Mouse (Mus musculus) right cerebral cortex, postnatal 36 days (tissue): ENCODE measurements around the gene Ldah.

Experiments
- DNase-seq, 2 experiments: peaks; one replicate each; pipeline ENCODE4 v3.0.0; 2022; ENCODE audit warnings: low spot score in 2 of 2, mixed read lengths in 1 of 2

The Ldah gene

DNA sequence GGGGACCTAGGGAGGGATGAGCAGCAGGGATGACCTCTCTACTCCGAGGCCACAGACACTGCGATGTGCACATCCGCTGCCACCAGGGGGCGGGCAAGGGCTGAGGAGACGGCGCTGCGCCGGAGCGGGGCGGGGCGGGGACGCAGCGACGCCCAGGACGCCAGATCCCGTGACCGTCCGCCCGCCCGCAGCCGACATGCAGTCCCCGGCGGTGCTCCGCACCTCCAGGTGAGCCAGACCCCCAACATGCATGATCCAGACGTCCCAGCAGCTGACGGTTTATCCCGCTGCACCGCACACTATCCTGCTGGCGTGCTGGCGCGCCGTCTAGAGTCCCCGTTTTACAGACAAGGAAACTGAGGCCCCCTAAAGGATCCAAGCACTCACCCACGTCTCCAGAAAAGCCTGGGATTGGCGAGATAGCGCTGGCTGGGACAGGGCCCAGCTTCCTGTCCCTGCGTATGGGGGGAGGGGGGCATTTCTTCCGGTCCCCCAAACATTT is 105.4 kb downstream of the Ldah start, which contains the start of gene Hs1bp3:
TSS of gene Hs1bp3 (plus strand) at position 163 of the 502 bp plus-strand sequence.
- peak; percentile 68 to 77 for DNase-seq

DNA sequence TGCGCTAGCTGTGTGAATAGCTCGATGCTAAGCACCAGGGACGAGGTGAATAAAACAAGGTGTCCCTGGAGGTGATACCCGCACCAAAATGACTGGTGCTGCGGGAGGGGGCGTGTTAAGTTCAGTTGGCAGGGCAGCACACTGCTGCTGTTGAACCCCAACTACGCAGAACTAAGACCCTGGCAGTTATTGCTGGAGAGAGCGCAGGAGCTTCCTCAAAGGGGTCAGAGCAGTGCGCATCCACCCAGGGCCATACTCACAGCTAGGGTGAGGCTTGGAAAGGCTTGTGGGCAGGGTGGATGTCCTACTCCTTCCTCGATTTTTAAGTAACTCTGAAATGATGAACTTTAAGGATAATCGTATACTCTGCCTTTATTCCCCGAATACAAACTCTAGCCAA is 105.9 kb downstream of the Ldah start:
- DNase-seq = no peak

DNA sequence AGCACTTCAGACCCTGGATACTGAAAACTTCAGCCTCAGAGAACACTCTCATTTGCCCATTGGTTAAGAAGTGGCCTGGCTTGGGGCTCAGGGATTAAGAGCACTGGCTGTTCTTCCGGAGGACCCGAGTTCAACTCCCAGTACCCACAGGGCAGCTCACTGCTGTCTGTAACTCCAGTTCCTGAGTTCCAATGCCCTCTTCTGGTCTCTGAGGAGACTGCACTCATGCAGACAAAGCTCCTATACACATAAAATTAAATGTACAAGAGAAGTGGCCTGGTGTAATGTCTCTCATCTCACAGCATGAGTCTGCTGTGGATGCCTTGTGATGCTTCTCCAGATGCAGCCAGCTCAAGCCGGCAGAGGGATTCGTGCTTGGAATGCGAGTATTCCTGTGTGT is 108.6 kb downstream of the Ldah start:
- DNase-seq = no peak

DNA sequence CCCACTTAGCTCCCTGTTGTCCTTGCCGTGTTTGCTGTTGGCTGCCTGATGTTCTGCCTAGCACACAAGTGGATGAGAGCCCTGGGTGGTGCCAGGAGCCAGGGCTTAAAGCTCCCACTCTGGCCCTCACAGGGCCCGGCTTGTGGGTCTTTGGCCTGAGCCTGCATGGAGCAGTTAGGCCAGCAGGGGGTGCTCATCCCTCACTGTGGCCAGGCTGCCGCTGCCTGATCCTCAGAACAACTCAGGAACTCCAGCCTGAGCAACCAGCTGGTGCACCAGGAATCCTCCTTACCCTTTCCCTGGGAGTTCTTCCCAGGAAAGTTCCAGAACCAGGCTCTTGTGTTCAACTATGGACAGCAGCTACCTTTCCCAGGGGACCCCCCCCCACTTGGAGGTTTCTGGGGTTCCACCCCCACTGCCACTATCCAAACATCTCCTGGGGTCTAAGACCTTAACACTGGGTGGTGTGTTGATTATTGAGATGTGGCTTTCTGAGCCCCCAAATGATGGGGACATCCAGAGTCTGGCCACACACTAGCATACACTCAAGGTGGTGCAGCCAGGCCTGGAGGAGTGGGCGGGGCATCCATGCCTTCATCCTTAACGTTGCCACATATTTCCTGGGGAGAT is 112.3 kb downstream of the Ldah start:
- peak; percentile 65 for DNase-seq

DNA sequence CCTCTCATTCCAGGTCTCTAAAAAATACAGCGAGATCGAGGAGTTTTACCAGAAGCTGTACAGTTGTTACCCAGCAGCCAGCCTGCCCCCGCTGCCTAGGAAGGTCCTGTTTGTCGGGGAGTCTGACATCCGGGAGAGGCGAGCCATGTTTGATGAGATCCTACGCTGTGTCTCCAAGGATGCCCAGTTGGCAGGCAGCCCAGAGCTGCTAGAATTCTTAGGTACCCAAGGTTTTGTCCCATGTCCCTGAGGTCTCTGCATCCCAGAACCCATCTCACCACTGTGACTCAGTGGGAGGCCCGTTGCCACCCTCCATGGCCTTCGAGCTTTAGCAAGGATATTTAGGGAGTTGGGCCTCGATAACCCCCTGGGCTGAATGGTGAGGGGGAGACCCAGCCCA is 113.6 kb downstream of the Ldah start:
- no peak for DNase-seq

DNA sequence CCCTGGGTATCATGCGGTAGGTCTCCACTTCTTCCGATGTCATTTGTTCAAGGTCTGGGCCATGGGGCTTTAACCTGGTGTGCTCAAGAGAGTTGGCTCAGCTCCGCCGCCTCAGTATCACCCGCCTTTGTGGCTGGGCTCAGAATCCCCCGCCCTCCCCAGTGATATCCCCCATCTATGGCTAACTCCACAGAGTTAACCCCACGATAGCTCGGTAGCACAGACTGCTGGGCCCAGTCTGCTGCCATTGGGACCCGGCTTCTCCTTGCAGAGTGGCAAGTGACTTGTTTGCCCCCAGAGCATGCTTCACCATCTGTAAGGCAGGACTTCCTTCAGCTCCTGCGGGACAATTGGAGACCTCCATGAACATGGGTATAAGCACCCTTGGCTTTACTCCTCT is 116.2 kb downstream of the Ldah start:
- no peak for DNase-seq

DNA sequence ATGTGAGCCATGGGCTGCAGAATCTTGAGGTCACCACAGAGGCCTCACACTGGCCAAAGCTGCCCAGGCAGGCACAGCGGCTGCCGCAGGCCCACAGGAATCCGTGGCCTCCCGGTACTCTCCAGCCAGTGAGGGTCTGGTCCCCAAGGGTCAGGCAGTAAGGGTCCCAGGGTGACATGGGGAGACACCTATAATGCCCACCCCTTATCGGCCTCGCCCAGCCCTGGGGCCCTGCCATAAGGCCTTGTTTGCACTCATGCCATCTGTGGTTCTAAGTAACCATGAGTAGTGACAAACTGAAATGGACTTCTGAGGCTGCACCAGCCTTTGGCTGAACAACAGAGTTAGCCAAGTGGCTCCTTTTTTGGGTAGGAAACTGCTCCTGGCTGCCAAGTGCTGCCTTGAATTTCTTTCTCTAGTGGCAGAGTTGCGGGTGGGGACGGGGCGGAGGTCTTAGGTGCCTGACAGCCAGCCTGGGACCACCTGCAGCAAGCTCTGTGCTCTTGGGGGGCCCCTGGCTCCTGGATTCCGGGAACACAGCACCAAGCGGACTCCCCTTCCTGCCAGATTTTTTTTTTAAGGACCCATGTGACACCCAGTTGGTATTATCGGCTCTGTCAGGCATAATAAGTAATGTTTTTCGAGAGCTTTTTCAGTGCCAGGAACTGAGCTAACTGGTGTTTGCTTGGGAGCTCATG is 117.5 kb downstream of the Ldah start:
- no peak for DNase-seq

DNA sequence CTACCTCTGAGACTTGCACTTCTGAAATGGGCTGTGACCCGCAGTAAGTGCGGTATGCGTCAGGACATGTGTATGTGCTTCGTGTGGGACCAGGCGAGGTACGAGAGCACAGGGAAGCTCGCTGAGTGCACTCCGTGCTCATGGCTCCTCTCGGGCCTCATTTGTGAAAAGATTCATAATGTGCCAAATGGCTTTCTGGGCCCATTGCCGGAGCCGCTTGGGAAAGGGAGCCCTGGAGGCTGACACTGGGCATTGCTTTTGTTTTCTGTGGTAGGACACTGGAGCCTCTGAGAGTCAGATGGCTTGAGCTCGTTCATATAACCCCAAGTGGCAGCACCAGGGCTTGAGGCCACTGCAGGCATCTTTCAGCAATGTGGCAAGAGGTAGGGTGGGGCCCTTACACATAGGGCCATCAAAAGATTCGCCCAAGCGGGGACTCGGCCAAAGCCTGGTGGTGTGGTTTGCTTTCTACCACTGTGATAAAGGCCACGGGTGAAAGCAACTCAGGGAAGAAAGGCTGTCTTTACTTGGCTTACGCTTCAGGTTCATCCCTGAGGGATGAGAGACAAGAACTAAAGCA is 118.1 kb downstream of the Ldah start:
- no peak for DNase-seq

DNA sequence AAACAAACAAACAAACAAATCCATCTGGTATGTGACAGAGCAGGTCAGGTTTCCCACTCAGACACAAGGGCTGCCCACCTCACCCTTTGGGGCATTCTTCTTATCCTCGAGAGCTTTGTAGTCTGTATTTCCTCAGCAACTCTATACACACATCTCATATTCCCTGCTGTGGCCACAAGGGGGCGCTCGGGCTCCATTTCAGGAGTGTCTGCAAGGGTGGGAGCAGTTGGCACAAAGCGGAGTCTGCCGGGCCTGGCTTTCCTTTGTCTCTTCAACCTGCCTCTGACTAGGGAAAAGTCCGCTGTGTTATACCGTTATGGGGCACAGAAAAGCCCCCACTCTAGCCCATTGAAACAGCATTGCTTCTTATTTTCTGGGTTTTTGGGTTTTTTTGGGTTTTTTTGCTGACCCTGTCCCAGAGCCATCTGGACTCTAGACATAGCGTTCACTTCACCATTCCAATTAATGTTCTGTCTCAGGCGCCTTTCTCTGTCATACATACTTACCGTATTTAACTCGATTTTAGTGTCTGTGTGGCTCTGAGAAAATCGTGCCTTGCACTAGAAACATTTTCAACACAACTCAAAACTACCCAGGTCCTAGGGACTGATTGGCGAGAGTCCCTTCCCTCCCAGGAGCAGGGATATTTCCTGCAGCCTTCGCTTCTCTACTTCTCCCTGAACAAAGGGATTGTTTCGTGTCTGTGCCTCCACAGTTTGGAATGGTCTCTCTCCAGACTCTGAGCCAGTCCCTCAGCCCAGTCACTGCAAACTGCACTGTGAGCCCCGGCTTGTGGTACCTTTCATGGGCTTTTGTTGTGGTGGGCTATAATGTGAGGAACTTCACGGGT is 119.1 kb downstream of the Ldah start:
- peak; percentile 92 to 93 for DNase-seq

DNA sequence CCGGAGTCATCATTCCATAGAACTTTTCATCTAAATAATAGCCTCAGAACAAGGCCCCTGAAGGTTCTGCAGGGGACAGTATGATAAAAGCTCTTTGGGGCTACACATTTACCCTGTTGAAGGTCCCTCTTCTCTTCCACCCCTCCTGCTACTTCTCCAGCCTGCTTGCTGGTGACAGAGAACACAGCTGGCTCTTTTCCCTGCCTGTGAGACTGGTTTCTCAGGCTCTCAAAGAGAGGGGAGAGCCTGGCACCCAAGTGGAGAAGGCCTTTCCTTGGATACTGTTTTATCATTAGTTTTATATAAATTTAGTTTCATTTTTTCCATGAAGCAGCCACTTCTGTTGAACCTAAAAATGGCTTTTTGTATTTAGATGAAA is 119.8 kb downstream of the Ldah start:
- no peak for DNase-seq

DNA sequence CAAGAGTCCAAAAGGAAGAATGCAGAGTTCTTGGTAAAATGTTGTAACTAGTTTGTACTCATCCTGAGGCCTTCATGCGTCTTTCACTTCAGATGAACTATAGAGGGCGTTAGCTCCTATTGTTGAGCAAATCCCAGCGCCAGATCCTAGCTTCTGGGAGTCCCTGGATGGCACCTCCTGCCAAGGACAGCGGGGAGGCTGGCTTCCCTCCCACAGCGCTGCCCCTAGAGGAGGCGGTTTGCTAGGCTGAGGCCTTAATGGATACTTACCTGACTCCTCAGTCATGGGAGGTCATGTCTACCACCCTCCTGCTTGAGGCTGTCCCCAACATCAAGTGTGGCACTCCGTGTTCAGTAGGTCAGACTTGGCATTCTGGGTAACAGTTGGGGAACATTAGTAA is 121.3 kb downstream of the Ldah start:
- DNase-seq = no peak

DNA sequence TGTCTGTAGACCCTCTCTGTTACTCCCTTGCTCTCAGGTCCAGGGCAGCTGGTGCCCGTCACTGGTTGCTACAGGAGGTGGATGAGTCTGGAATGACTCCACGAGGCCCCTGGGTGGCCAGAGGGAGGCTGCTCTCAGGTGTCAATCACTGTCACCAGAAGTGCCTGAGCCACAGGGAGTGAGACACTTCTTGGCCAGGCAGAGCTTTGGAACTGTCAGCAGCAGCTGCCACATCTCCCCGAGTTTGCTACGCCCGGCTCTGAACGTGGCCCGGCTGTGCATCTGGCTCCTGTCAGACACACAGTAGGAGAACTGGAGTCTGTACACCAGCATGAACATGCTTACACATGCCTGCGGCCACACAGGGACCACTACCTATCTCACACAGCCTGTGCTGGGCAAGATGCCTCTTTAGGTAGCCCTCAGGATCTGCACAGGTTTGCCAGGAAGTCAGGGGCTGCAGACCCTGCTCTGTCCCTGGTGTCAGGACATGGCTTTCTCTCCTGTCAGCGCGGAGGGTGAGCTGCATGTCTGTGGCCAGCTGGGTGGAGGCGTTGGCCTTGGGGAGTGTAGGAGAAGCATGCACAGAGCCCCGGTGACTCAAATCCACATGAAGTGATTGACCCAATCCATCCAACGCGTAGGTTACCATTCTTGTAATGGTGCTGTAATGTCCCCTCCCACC is 123.7 kb downstream of the Ldah start:
- DNase-seq = no peak

DNA sequence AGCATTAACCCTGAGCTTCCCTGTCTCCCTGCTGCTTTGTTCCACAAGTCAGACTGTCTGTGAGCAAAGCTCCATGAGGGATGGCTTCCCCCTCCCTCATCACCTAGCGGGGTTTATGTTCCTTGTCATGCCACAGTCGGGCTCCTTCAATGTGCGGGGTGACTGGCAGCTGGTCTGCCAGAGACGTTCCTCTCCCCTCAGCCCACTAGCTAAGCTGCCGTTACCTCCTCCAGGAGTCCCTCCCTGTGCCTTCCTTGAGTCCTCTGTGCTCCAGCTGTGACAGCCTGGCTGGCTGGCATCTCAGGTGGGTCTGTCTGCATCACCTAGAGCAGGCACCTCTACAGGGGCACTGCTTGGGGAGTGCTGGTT is 124.3 kb downstream of the Ldah start:
- no peak for DNase-seq

DNA sequence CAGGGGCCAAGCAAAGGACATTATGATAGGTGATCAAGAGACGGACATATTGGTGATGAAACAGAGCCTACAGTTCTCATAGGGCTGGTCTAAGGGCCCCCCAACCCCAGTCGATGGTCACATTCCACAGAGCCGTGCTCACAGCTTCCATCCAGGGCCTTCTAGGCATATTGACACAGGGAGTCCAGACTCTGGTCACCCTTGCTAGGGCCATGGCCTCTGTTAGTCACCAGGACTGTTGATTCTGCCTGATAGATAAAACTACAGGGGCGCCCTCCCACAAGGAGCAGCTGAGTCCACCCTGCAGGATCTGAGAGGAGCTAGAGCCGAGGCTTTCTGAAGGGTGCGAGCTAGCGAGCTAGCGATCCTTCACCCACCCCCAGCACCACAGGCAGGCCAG is 125.7 kb downstream of the Ldah start:
- no peak for DNase-seq

DNA sequence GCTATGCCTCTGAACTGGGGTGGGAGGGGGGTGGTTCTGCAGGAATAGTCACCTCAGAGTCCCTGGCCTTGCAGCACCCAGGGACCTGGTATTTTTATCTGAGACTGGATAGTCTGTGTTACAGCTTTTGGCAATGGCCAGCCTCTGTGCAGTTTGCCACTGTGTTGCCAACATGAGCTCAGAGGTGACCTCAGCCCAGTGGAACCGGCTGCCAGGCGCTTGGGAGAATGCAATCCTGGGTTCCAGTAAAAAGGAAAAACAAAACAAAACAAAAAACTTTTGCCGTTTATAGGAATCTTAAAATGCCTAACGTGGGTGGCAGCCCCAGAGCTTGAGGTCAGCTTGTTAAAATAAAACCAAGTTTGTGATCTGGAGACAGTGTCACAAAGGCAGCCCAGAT is 126.4 kb downstream of the Ldah start:
- no peak for DNase-seq
